Mouse (Mus musculus): ENCODE data around the gene Syne1.

DNA sequence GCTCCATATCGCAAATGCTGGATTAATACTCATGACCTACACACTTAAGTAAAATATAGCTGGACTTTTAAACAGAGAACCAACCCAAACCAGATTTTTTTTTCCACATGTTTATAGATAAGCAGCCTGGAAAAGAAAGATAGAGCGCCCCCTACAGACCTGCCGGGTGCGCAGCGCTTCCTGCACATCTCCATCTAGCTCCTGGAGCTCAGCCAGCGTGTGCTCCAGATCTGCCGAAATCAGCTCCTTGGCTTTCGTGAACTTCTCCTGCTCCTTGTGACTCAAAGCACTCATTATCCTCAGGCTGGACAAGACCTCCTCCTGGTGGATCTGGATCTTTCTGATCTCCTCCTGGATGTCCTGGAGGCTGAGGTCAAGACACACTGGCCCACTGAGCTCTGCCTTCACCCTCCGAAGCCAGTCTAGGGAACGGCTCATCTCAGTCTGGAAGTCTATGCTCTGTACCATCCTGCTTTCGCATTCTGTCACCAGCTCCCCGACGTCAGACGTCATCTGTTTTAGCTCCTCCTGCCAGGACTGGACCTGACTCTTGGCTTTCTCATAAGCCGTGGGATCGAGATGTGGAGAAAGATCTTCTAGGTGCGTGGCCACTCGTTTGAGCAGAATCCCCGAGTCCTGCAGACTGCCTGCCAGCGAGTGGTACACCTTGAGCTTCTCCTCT, 323.7 kb downstream of the Syne1 start:
- peak; percentile 73 for TF ChIP-seq CTCF (IDR thresholded peaks at IDR 0.05)
- no peak for TF ChIP-seq POLR2A (IDR thresholded peaks at IDR 0.05; ENCODE audit: insufficient read depth, low read depth, low read length)
